Mouse (Mus musculus) CH12.LX (cell line): Measurements from ENCODE around the gene Ppp1cc. TPM values are rescaled to one million over a fixed set of nuclear protein-coding genes. Genes with fewer than 3 reads are reported as not detected.

ENCODE experiments used
- DNase-seq: peaks from one replicate; pipeline ENCODE4 v3.0.0-alpha.2; 2013; ENCODE audit errors: extremely low read depth
- H3K27ac ChIP-seq: 2 replicates; pipeline ENCODE4 v1.5.1; 2012; ENCODE audit warnings: low read depth, mild to moderate bottlenecking, control low read depth, moderate library complexity; ENCODE audit not compliant: insufficient read depth
- H3K27me3 ChIP-seq: replicated peaks from 2 replicates; pipeline ENCODE3; 2012; ENCODE audit warnings: inconsistent platforms
- H3K36me3 ChIP-seq, 2 experiments: replicated peaks in 1 of 2; 2 replicates each; pipeline versions ENCODE3 to v1.6.1; 2012; ENCODE audit warnings: inconsistent platforms in 1 of 2, low read length in 1 of 2, mild to moderate bottlenecking in 1 of 2, mixed read lengths in 1 of 2, moderate library complexity in 1 of 2; ENCODE audit not compliant: control insufficient read depth in 1 of 2, insufficient read depth in 1 of 2
- H3K4me1 ChIP-seq, 2 experiments: 2 replicates each; pipeline ENCODE4 v1.6.1; 2012; ENCODE audit warnings: inconsistent platforms in 1 of 2, moderate library complexity in 1 of 2; ENCODE audit not compliant: insufficient read depth in 2 of 2, control insufficient read depth in 1 of 2
- H3K4me2 ChIP-seq: 2 replicates; pipeline ENCODE4 v1.6.1; 2012; ENCODE audit warnings: low read depth, mild to moderate bottlenecking, control low read depth; ENCODE audit not compliant: poor library complexity, insufficient read depth, severe bottlenecking
- H3K4me3 ChIP-seq, 3 experiments: fragments of 150-350 bp in 1 of 3; sonication (generic) in 1 of 3; replicated peaks in 1 of 3; 2 replicates each; pipeline versions ENCODE3 to v1.5.1; 2011 to 2012; ENCODE audit warnings: low read depth in 2 of 3, low read length in 2 of 3, mild to moderate bottlenecking in 2 of 3, moderate library complexity in 2 of 3, control low read depth in 1 of 3, improper control_type of control experiment in 1 of 3, inconsistent platforms in 1 of 3, mixed read lengths in 1 of 3; ENCODE audit not compliant: poor library complexity in 1 of 3
- H3K79me2 ChIP-seq: replicated peaks from 2 replicates; pipeline ENCODE4 v1.6.1; 2012; ENCODE audit warnings: mild to moderate bottlenecking, moderate library complexity; ENCODE audit not compliant: control insufficient read depth, poor library complexity, insufficient read depth, severe bottlenecking; ENCODE audit errors: extremely low read depth
- H3K9ac ChIP-seq: 2 replicates; pipeline ENCODE4 v1.6.1; 2012; ENCODE audit warnings: low read depth, mild to moderate bottlenecking, control low read depth, moderate library complexity; ENCODE audit not compliant: insufficient read depth
- H3K9me3 ChIP-seq: replicated peaks from 2 replicates; pipeline ENCODE3; 2012; ENCODE audit warnings: low read length, inconsistent platforms, mixed read lengths
- CHD1 ChIP-seq: IDR thresholded peaks from 2 replicates; pipeline ENCODE4 v1.6.1; 2012; ENCODE audit warnings: low read depth, low read length, improper control_type of control experiment, inconsistent platforms
- CHD2 ChIP-seq: IDR thresholded peaks from 2 replicates; pipeline ENCODE4 v1.6.1; 2011; ENCODE audit warnings: low read length, improper control_type of control experiment
- CTCF ChIP-seq, 2 experiments: IDR thresholded peaks in 1 of 2; conservative IDR thresholded peaks in 1 of 2; 2 replicates each; pipeline ENCODE4 v1.5.1; 2011 to 2012; ENCODE audit warnings: low read depth in 2 of 2, low read length in 2 of 2, improper control_type of control experiment in 1 of 2, inconsistent platforms in 1 of 2, mild to moderate bottlenecking in 1 of 2, moderate library complexity in 1 of 2
- EP300 ChIP-seq: IDR thresholded peaks from 2 replicates; pipeline ENCODE4 v1.6.1; 2011; ENCODE audit warnings: low read length, improper control_type of control experiment
- ETS1 ChIP-seq: conservative IDR thresholded peaks from 2 replicates; pipeline ENCODE4 v1.6.1; 2012; ENCODE audit warnings: low read depth, mild to moderate bottlenecking, inconsistent platforms, low read length, improper control_type of control experiment, moderate library complexity
- GABPA ChIP-seq: IDR thresholded peaks from 2 replicates; pipeline ENCODE4 v1.6.1; 2012; ENCODE audit warnings: low read depth, low read length, improper control_type of control experiment, inconsistent platforms; ENCODE audit not compliant: insufficient replicate concordance
- IRF4 ChIP-seq: IDR thresholded peaks from 2 replicates; pipeline ENCODE4 v1.6.1; 2014; ENCODE audit warnings: low read depth, mild to moderate bottlenecking, inconsistent platforms, low read length, improper control_type of control experiment
- JUN ChIP-seq: IDR thresholded peaks from 2 replicates; pipeline ENCODE4 v1.6.1; 2011; ENCODE audit warnings: low read depth, mild to moderate bottlenecking, low read length, improper control_type of control experiment, moderate library complexity; ENCODE audit not compliant: insufficient read depth
- KAT2A ChIP-seq: IDR thresholded peaks from 2 replicates; pipeline ENCODE4 v1.6.1; 2012; ENCODE audit warnings: low read length, improper control_type of control experiment, inconsistent platforms; ENCODE audit not compliant: insufficient replicate concordance
- MAFK ChIP-seq: IDR thresholded peaks from 2 replicates; pipeline ENCODE4 v1.6.1; 2011; ENCODE audit warnings: low read length, improper control_type of control experiment; ENCODE audit not compliant: insufficient replicate concordance
- MAX ChIP-seq: IDR thresholded peaks from 2 replicates; pipeline ENCODE4 v1.6.1; 2011; ENCODE audit warnings: low read length, improper control_type of control experiment
- MAZ ChIP-seq: IDR thresholded peaks from 2 replicates; pipeline ENCODE4 v1.6.1; 2012; ENCODE audit warnings: low read depth, mild to moderate bottlenecking, inconsistent platforms, low read length, improper control_type of control experiment, moderate library complexity
- MEF2A ChIP-seq: IDR thresholded peaks from 2 replicates; pipeline ENCODE4 v1.6.1; 2014; ENCODE audit warnings: low read depth, mild to moderate bottlenecking, inconsistent platforms, low read length, improper control_type of control experiment, borderline replicate concordance
- MXI1 ChIP-seq: IDR thresholded peaks from 2 replicates; pipeline ENCODE4 v1.6.1; 2011; ENCODE audit warnings: mild to moderate bottlenecking, low read depth, low read length, improper control_type of control experiment
- MYC ChIP-seq: IDR thresholded peaks from 2 replicates; pipeline ENCODE4 v1.6.1; 2011; ENCODE audit warnings: low read depth, mild to moderate bottlenecking, improper control_type of control experiment, low read length
- POLR2A ChIP-seq: IDR thresholded peaks from 2 replicates; pipeline ENCODE4 v1.6.1; 2011; ENCODE audit warnings: low read depth, mild to moderate bottlenecking, improper control_type of control experiment, low read length
- POLR2AphosphoS2 ChIP-seq: IDR thresholded peaks from 2 replicates; pipeline ENCODE4 v1.6.1; 2011; ENCODE audit warnings: low read depth, low read length, improper control_type of control experiment
- RAD21 ChIP-seq: IDR thresholded peaks from 2 replicates; pipeline ENCODE4 v1.6.1; 2011; ENCODE audit warnings: low read depth, mild to moderate bottlenecking, low read length, improper control_type of control experiment, moderate library complexity
- RCOR1 ChIP-seq: conservative IDR thresholded peaks from 2 replicates; pipeline ENCODE4 v1.6.1; 2012; ENCODE audit warnings: low read depth, mild to moderate bottlenecking, inconsistent platforms, low read length, improper control_type of control experiment
- SIN3A ChIP-seq: IDR thresholded peaks from 2 replicates; pipeline ENCODE4 v1.6.1; 2012; ENCODE audit warnings: low read length, improper control_type of control experiment, inconsistent platforms
- SMC3 ChIP-seq: IDR thresholded peaks from 2 replicates; pipeline ENCODE4 v1.6.1; 2011; ENCODE audit warnings: low read depth, low read length, improper control_type of control experiment
- TBP ChIP-seq: conservative IDR thresholded peaks from 2 replicates; pipeline ENCODE4 v1.6.1; 2011; ENCODE audit warnings: low read depth, low read length, improper control_type of control experiment
- TCF12 ChIP-seq: IDR thresholded peaks from 2 replicates; pipeline ENCODE4 v1.6.1; 2014; ENCODE audit warnings: low read depth, mild to moderate bottlenecking, inconsistent platforms, low read length, improper control_type of control experiment
- USF1 ChIP-seq: IDR thresholded peaks from 2 replicates; pipeline ENCODE4 v1.6.1; 2014; ENCODE audit warnings: low read depth, mild to moderate bottlenecking, inconsistent platforms, low read length, improper control_type of control experiment
- USF2 ChIP-seq: conservative IDR thresholded peaks from 2 replicates; pipeline ENCODE4 v1.6.1; 2011; ENCODE audit warnings: low read depth, low read length, improper control_type of control experiment
- ZC3H11A ChIP-seq: IDR thresholded peaks from 2 replicates; pipeline ENCODE4 v1.6.1; 2012; ENCODE audit warnings: low read depth, mild to moderate bottlenecking, inconsistent platforms, low read length, improper control_type of control experiment
- ZKSCAN1 ChIP-seq: IDR thresholded peaks from 2 replicates; pipeline ENCODE4 v1.6.1; 2012; ENCODE audit warnings: low read depth, inconsistent platforms, low read length, improper control_type of control experiment, borderline replicate concordance
- dilution Hi-C: fragments of 300-500 bp; cut with MboI; formaldehyde crosslinking; loops from 2 replicates; pipeline ENCODE4 v1.14.3; 2020; ENCODE audit warnings: low sequenced_read_pairs; ENCODE audit not compliant: extremely low pct_unique_long_range_greater_than_20kb, extremely low pct_ligation_motif_present
- in situ Hi-C: fragments of 300-500 bp; cut with MboI; formaldehyde crosslinking; loops from 3 replicates; pipeline ENCODE4 v1.14.3; 2019; ENCODE audit warnings: low sequenced_read_pairs, low pct_ligation_motif_present, low pct_unique_long_range_greater_than_20kb, mixed read lengths
- polyA plus RNA-seq: library from polyadenylated mRNA; unstranded; fragments of >175 nt; gene quantifications from 2 replicates; pipeline ENCODE4 v1.2.1, GENCODE M21; 2012; ENCODE audit warnings: low read depth; ENCODE audit not compliant: insufficient read length
- total RNA-seq, 2 experiments: library from RNA; depleted of rRNA; stranded (reverse); fragments of 300-350 nt in 1 of 2; fragments of >200 nt in 1 of 2; gene quantifications; 2 replicates each; pipeline ENCODE4 v1.2.3; 2012 to 2014

The Ppp1cc gene
- total and polyA plus RNA-seq, 3 experiments = 191 to 406 (median 358) TPM

- Histone ChIP-seq H3K9ac (no peak overlapping the region), H3K36me3 (no peaks in the 10 kb centered on the region), H3K79me2 (no peaks in the 10 kb centered on the region), H3K4me2 (no peak overlapping the region), H3K9me3 (peaks cover 4% of the 10 kb centered on the region), H3K4me1 (peaks cover 5 to 19% of the 10 kb centered on the region in 2 experiments), H3K27ac (no peak overlapping the region), H3K27me3 (peaks cover 15% of the 10 kb centered on the region), H3K4me3 (no peak overlapping the region)
- dilution Hi-C loops (no loop called here), in situ Hi-C loops (loop anchor here (5.0 to 25.0 kb wide), 3 partner anchors 57 to 507 kb away; partner anchors contain the start of genes P2rx7 and Tctn1)
- TF ChIP-seq TCF12 (no peak), POLR2AphosphoS2 (no peak), CTCF (conservative IDR thresholded peaks at IDR 0.05 in 1 of 2, IDR thresholded peaks at IDR 0.05 in 1 of 2; ENCODE audit: low read depth in 2 of 2, low read length in 2 of 2) (no peak), TBP (no peak), SIN3A (no peak), ETS1 (no peak), USF2 (no peak)
- DNase-seq = no peak
Measured at GRCm38 (mm10) chr5:122130341-122130998, 27.6 kb upstream of the Ppp1cc start.

- peak overlapping the region; percentile 50 for H3K9ac ChIP-seq
- H3K27ac ChIP-seq = peak overlapping the region; percentile 39; the same call in 1 of the 2 replicates
- in situ Hi-C loops (loop anchor here (5.0 to 25.0 kb wide), 3 partner anchors 56 to 506 kb away; partner anchors contain the start of genes P2rx7 and Tctn1), dilution Hi-C loops (no loop called here)
- DNase-seq = peak; percentile 87
- H3K9me3 ChIP-seq = peaks cover 2% of the 10 kb centered on the region
- H3K4me2 ChIP-seq = peak overlapping the region; percentile 41
- H3K4me3 ChIP-seq = peak overlapping the region; percentile 51 to 62 (median 59)
- H3K4me1 ChIP-seq = peaks cover 5 to 19% of the 10 kb centered on the region in 2 experiments
- H3K79me2 ChIP-seq = no peaks in the 10 kb centered on the region
- H3K27me3 ChIP-seq = peaks cover 13% of the 10 kb centered on the region
- no peaks in the 10 kb centered on the region for H3K36me3 ChIP-seq
- peak; percentile 82 to 86 for TF ChIP-seq CTCF (conservative IDR thresholded peaks at IDR 0.05 in 1 of 2, IDR thresholded peaks at IDR 0.05 in 1 of 2; ENCODE audit: low read depth in 2 of 2, low read length in 2 of 2)
- TF ChIP-seq USF2 = no peak; the same call in 1 of the 2 replicates
- no peak for TF ChIP-seq JUN
- TF ChIP-seq ZC3H11A = no peak
- TF ChIP-seq CHD2 = no peak
- TF ChIP-seq MXI1 = peak; percentile 91
- peak; percentile 87 for TF ChIP-seq SIN3A
- no peak for TF ChIP-seq POLR2AphosphoS2
- TF ChIP-seq MAX = no peak; the same call in 1 of the 2 replicates
- TF ChIP-seq ZKSCAN1 = peak; percentile 82
- peak; percentile 43; the same call in 1 of the 2 replicates for TF ChIP-seq IRF4
- TF ChIP-seq USF1 = no peak
- peak; percentile 50; the same call in 1 of the 2 replicates for TF ChIP-seq MEF2A
- TF ChIP-seq RAD21 = peak; percentile 39
- TF ChIP-seq POLR2A = peak; percentile 50
- no peak for TF ChIP-seq MAFK
- peak; percentile 58 for TF ChIP-seq SMC3
- no peak for TF ChIP-seq RCOR1
- no peak; the same call in 1 of the 2 replicates for TF ChIP-seq ETS1
- no peak for TF ChIP-seq KAT2A
- TF ChIP-seq GABPA = no peak
- peak; percentile 18; the same call in 1 of the 2 replicates for TF ChIP-seq EP300
- TF ChIP-seq MYC = no peak; the same call in none of the 2 replicates
- peak; percentile 54 for TF ChIP-seq MAZ
- TF ChIP-seq CHD1 = no peak
Measured at GRCm38 (mm10) chr5:122131076-122132051, 26.7 kb upstream of the Ppp1cc start.
